Mouse (Mus musculus) heart, embryonic 11.5 days (tissue): ENCODE data around the gene Gm14496. TPM values are rescaled to one million over a fixed set of nuclear protein-coding genes. Genes with fewer than 3 reads are reported as not detected.
A peak's percentile ranks its signal among the peaks of the same experiment; 100 is the strongest.
"Not testable (repeated sequence)": the region's sequence is repeated elsewhere in the genome, so short reads cannot be mapped to it uniquely, and the experiment has no call there.

Experiments used
- ATAC-seq: fragments of 200-750 bp; cut with Nextera tagmentation; replicated peaks from 2 replicates; pipeline ENCODE4 v1.8.0; 2017; ENCODE audit warnings: moderate library complexity; ENCODE audit not compliant: insufficient number of reproducible peaks, low FRiP score, low TSS enrichment
- H3K27ac ChIP-seq: fragments of 300-500 bp; sonication (generic); 2 replicates; pipeline ENCODE4 v1.5.1; 2014; ENCODE audit warnings: mild to moderate bottlenecking, low read depth, low read length
- H3K27me3 ChIP-seq: fragments of 300-500 bp; sonication (generic); 2 replicates; pipeline ENCODE4 v1.6.1; 2014; ENCODE audit warnings: mild to moderate bottlenecking, low read length, mixed read lengths; ENCODE audit not compliant: control insufficient read depth, insufficient read depth
- H3K36me3 ChIP-seq: fragments of 300-500 bp; sonication (generic); 2 replicates; pipeline ENCODE4 v1.6.1; 2014; ENCODE audit warnings: mild to moderate bottlenecking, low read length, moderate library complexity, mixed read lengths; ENCODE audit not compliant: control insufficient read depth, insufficient read depth
- H3K4me1 ChIP-seq: fragments of 300-500 bp; sonication (generic); 2 replicates; pipeline ENCODE4 v1.6.1; 2014; ENCODE audit warnings: low read length; ENCODE audit not compliant: control insufficient read depth, insufficient read depth
- H3K4me2 ChIP-seq: fragments of 300-500 bp; sonication (generic); 2 replicates; pipeline ENCODE4 v1.6.1; 2014; ENCODE audit warnings: mild to moderate bottlenecking, moderate library complexity
- H3K4me3 ChIP-seq: fragments of 300-500 bp; sonication (generic); 2 replicates; pipeline ENCODE4 v1.5.1; 2014; ENCODE audit warnings: low read depth, low read length
- H3K9ac ChIP-seq: fragments of 300-500 bp; sonication (generic); 2 replicates; pipeline ENCODE4 v1.6.1; 2014; ENCODE audit warnings: mild to moderate bottlenecking, low read depth, low read length, moderate library complexity
- H3K9me3 ChIP-seq: fragments of 300-500 bp; sonication (generic); replicated peaks from 2 replicates; pipeline ENCODE4 v1.6.1; 2016; ENCODE audit warnings: low read length; ENCODE audit not compliant: control insufficient read depth
- WGBS: fragments of 180-500 bp; shearing (Covaris S2); extraction: QIAGEN DNeasy Blood & Tissue Kit; methylation state at CpG from one replicate; pipeline ENCODE4 v1.1.7; 2014; ENCODE audit not compliant: insufficient replicate concordance; 5-methylcytosine and 5-hydroxymethylcytosine counted together
- polyA plus RNA-seq: library from polyadenylated mRNA; unstranded; fragments of >200 nt; fragmentation: Nextera tagmentation; extraction: Ambion mirVana; gene quantifications from 2 replicates; pipeline ENCODE4 v1.2.1, GENCODE M21; 2014

Gene Gm14496
- not detected in 2 replicates for polyA plus RNA-seq

GRCm38 (mm10) chr2:181990829-181991228, at the start of gene Gm14496:
Gene Gm14496 (plus strand): TSS chr2:181991129.
- Histone ChIP-seq H3K27ac (no peak within 1 kb of the TSS), H3K4me1 (no peaks in the 10 kb centered on the region), H3K4me2 (no peak within 1 kb of the TSS), H3K27me3 (no peaks in the 10 kb centered on the region), H3K4me3 (no peak within 1 kb of the TSS), H3K9me3 (no peaks in the 10 kb centered on the region), H3K9ac (no peak within 1 kb of the TSS), H3K36me3 (no peaks in the 10 kb centered on the region)
- ATAC-seq: no peak
- WGBS: 70% methylated on average over 3 of the region's 3 CpGs

DNA sequence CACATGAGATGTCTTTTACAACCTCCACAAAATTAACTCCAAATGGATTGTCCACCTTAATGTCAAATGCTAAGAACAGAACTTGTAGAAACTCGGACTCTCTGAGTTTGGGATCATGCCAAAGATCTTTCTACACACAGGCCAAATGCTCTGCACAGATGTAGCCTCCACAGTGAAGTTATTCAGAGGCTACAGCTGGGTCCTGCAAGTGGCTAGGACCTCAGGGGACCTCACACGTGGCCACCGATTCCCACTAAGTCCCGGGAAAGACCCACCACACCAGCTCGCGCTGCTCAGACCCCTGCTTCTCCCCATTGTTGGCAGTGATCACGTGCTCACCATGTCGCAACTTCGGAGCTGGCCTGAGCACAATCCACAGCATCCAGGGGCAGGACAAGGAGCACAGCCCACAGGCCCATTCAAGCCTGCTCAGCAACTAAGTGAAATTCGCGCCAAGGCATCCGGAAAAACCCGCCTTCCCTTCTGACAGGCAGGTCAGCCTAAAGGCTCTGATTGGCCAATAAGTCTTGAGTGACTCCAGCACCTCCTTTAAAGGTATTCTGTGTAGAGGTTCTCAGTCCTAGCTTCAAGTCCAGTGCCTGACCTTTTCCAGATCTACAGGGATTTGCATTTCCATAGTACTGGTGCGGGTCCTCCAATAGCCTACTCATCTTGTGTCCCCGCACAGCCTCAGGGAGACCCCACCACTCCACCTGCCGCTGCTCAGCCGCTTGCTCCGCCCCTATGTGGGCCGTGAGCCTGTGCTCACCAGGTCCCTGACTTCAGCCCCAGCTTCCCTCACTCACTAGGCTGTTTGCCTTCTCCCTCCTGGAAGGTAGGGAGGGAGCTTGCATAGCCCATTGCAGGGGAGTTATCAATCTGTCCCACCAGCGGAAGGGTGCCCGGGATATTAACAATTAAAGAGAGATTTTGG, 37.9 kb upstream of the Gm14496 start:
- H3K9me3 ChIP-seq, H3K4me1 ChIP-seq, H3K4me3 ChIP-seq, H3K9ac ChIP-seq, H3K27me3 ChIP-seq, ATAC-seq, H3K27ac ChIP-seq, H3K36me3 ChIP-seq: not testable (repeated sequence)
- WGBS: 20% methylated on average over 21 of the region's 21 CpGs
- H3K4me2 ChIP-seq: peak overlapping the region; percentile 49

DNA sequence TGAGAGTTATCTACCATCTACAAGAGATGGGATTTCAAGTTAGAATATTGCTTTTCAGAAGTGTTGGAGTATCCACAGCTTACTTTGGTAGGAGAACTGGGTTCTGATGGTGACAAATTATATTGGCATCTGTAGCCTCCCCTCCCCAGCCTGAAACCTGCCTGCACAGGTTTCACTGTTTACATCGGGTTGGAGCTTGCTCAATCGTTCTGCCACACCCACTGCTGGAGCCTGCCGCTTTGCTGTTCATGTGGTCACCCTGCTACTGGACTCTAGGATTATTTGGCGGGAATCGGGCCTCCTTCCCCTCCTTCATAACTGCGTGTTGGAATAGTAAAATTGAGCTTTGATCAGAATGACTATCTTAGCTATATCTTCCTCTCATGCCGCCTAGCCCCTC, 22.5 kb upstream of the Gm14496 start:
- WGBS: 66% methylated on average over 7 of the region's 7 CpGs
- no peaks in the 10 kb centered on the region for H3K4me1 ChIP-seq
- H3K27me3 ChIP-seq: no peaks in the 10 kb centered on the region
- H3K4me2 ChIP-seq: no peak overlapping the region
- H3K36me3 ChIP-seq: no peaks in the 10 kb centered on the region
- H3K27ac ChIP-seq: no peak overlapping the region
- H3K9me3 ChIP-seq: no peaks in the 10 kb centered on the region
- H3K9ac ChIP-seq: no peak overlapping the region
- no peak overlapping the region for H3K4me3 ChIP-seq
- ATAC-seq: no peak

DNA sequence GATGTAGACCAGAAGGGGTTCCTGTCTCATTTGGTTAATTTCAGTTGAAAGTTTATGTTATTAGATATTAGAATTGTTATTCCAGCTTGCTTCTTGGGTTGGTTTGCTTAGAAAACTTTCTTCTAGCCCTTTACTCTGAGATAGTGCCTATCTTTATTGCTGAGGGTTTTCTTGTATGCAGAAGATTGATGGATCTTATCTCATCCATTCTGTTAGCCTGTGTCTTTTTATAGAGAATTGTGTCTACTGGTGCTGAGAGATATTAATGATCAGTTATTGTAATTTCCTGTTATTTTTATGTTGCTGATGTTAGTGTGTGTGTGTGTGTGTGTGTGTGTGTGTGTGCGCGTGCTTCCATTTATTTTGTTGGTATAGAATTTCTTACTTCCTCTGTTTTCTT, 21.7 kb upstream of the Gm14496 start:
- no peak overlapping the region for H3K4me2 ChIP-seq
- ATAC-seq: no peak
- no peak overlapping the region for H3K4me3 ChIP-seq
- no peak overlapping the region for H3K27ac ChIP-seq
- H3K4me1 ChIP-seq: no peaks in the 10 kb centered on the region
- H3K9ac ChIP-seq: no peak overlapping the region
- no peaks in the 10 kb centered on the region for H3K36me3 ChIP-seq
- H3K27me3 ChIP-seq: no peaks in the 10 kb centered on the region
- H3K9me3 ChIP-seq: no peaks in the 10 kb centered on the region
- WGBS: 79% methylated on average over 2 of the region's 2 CpGs

- not testable (repeated sequence) for H3K36me3 ChIP-seq
Measured at GRCm38 (mm10) chr2:181981969-181982368, 9.0 kb upstream of the Gm14496 start.

More at GRCm38 (mm10) chr2:181981969-181982368, 9.0 kb upstream of the Gm14496 start:
- H3K27ac ChIP-seq, H3K4me3 ChIP-seq, H3K27me3 ChIP-seq, H3K4me1 ChIP-seq, ATAC-seq, H3K9ac ChIP-seq, H3K4me2 ChIP-seq, H3K9me3 ChIP-seq: not testable (repeated sequence)
- 63% methylated on average over 7 of the region's 7 CpGs for WGBS

Other genes with a start within 250 kb of the Gm14496 start
- 0.06 and 0.65 TPM in 2 replicates for gene Myt1, start 227.8 kb upstream of the Gm14496 start, polyA plus RNA-seq
- 23.6 and 31.2 TPM in 2 replicates for gene Pcmtd2, start 153.3 kb upstream of the Gm14496 start, polyA plus RNA-seq
- 54.0 and 62.5 TPM in 2 replicates for gene Polr3k, start 126.8 kb upstream of the Gm14496 start, polyA plus RNA-seq